Comparison of ENCODE assay signal across 8 mouse cellular contexts in genomic region chr2:151743845-151744244, GRCm38 (mm10). TPM values are rescaled to one million over a fixed set of nuclear protein-coding genes. Genes with fewer than 3 reads are reported as not detected.
DNase-seq lines count a peak whose midpoint lies in the region; ATAC-seq and TF ChIP-seq lines count a peak whose summit lies in the region.

Gene Psmf1, minus strand, starts transcription at chr2:151744186.

- H3K4me3 ChIP-seq in forebrain, embryonic 16.5 days (replicated peaks; ENCODE audit: low read length), result no peak within 1 kb of the TSS
- H3K4me3 ChIP-seq in hindbrain, embryonic 11.5 days (ENCODE audit: low read depth, low read length), result no peak within 1 kb of the TSS
- H3K4me3 ChIP-seq in liver, embryonic 11.5 days (ENCODE audit: low read depth, low read length), result no peak within 1 kb of the TSS
- H3K4me3 ChIP-seq in stomach, postnatal 0 days (ENCODE audit: low read depth, low read length), result no peak within 1 kb of the TSS

- H3K36me3 ChIP-seq in forebrain, embryonic 16.5 days (ENCODE audit: control insufficient read depth, insufficient read depth), result no peaks in the 10 kb centered on the region
- no peaks in the 10 kb centered on the region for H3K36me3 ChIP-seq in hindbrain, embryonic 11.5 days (ENCODE audit: control insufficient read depth, insufficient read depth, low read length)
- no peaks in the 10 kb centered on the region for H3K36me3 ChIP-seq in liver, embryonic 11.5 days (ENCODE audit: control insufficient read depth, insufficient read depth, low read length)
- H3K36me3 ChIP-seq in stomach, postnatal 0 days (ENCODE audit: control insufficient read depth, insufficient read depth, low read length), result no peaks in the 10 kb centered on the region

- peaks cover 18% of the 10 kb centered on the region for H3K4me1 ChIP-seq in forebrain, embryonic 16.5 days (replicated peaks; ENCODE audit: control insufficient read depth, insufficient read depth, low read length)
- H3K4me1 ChIP-seq in hindbrain, embryonic 11.5 days (replicated peaks; ENCODE audit: control insufficient read depth, insufficient read depth, low read length), result no peaks in the 10 kb centered on the region; the same call in 1 of the 2 replicates
- peaks cover 22% of the 10 kb centered on the region for H3K4me1 ChIP-seq in liver, embryonic 11.5 days (replicated peaks; ENCODE audit: control insufficient read depth, insufficient read depth, low read length)
- H3K4me1 ChIP-seq in stomach, postnatal 0 days (replicated peaks; ENCODE audit: control insufficient read depth, insufficient read depth), result no peaks in the 10 kb centered on the region

- H3K9me3 ChIP-seq in forebrain, embryonic 16.5 days (ENCODE audit: control insufficient read depth, low read length), result no peaks in the 10 kb centered on the region
- no peaks in the 10 kb centered on the region for H3K9me3 ChIP-seq in hindbrain, embryonic 11.5 days (ENCODE audit: control insufficient read depth, low read length)
- no peaks in the 10 kb centered on the region for H3K9me3 ChIP-seq in liver, embryonic 11.5 days (ENCODE audit: control insufficient read depth, low read length)
- no peaks in the 10 kb centered on the region for H3K9me3 ChIP-seq in stomach, postnatal 0 days (ENCODE audit: control insufficient read depth, low read length)

- no peak within 1 kb of the TSS for H3K4me2 ChIP-seq in forebrain, embryonic 16.5 days (ENCODE audit: low read length)
- no peak within 1 kb of the TSS for H3K4me2 ChIP-seq in hindbrain, embryonic 11.5 days (replicated peaks; ENCODE audit: low read depth, low read length)
- H3K4me2 ChIP-seq in liver, embryonic 11.5 days, result peak within 1 kb of the TSS; percentile 41
- no peak within 1 kb of the TSS for H3K4me2 ChIP-seq in stomach, postnatal 0 days (replicated peaks; ENCODE audit: low read depth)

- TF ChIP-seq EP300 in stomach, postnatal 0 days (optimal IDR thresholded peaks at IDR 0.05), result no peak

- no peak within 1 kb of the TSS for H3K27ac ChIP-seq in forebrain, embryonic 16.5 days (ENCODE audit: low read length)
- no peak within 1 kb of the TSS for H3K27ac ChIP-seq in hindbrain, embryonic 11.5 days (ENCODE audit: low read depth, low read length)
- peak within 1 kb of the TSS; percentile 81 for H3K27ac ChIP-seq in liver, embryonic 11.5 days (ENCODE audit: low read depth, low read length)
- no peak within 1 kb of the TSS for H3K27ac ChIP-seq in stomach, postnatal 0 days (replicated peaks)

- no peak for TF ChIP-seq CTCF in stomach, postnatal 0 days (IDR thresholded peaks at IDR 0.05; ENCODE audit: low read depth)

- ATAC-seq in activated CD4-positive, CD25-positive, alpha-beta regulatory T cell, adult 4 months, result no peak
- ATAC-seq in forebrain, embryonic 16.5 days, result no peak
- ATAC-seq in hindbrain, embryonic 11.5 days (ENCODE audit: low FRiP score), result no peak
- no peak for ATAC-seq in liver, embryonic 11.5 days (replicated peaks; ENCODE audit: low FRiP score)
- no peak for ATAC-seq in stomach, postnatal 0 days (ENCODE audit: low FRiP score, low TSS enrichment)

- DNase-seq in adrenal gland, adult 18-20 months (ENCODE audit: low spot score in 2 of 2), result no peak
- no peak for DNase-seq in adrenal gland, adult (ENCODE audit: inconsistent age in 2 of 2, low spot score in 1 of 2)
- no peak for DNase-seq in hindbrain, embryonic 11.5 days (ENCODE audit: low spot score)
- no peak for DNase-seq in liver, embryonic 11.5 days (ENCODE audit: low spot score)
- DNase-seq in stomach, postnatal 0 days (ENCODE audit: low spot score), result no peak
- no peak for DNase-seq in kidney, postnatal 14 days

- H3K9ac ChIP-seq in forebrain, embryonic 16.5 days (replicated peaks; ENCODE audit: low read depth, low read length), result no peak within 1 kb of the TSS
- no peak within 1 kb of the TSS for H3K9ac ChIP-seq in hindbrain, embryonic 11.5 days (ENCODE audit: low read depth, low read length)
- H3K9ac ChIP-seq in liver, embryonic 11.5 days (ENCODE audit: low read depth, low read length), result no peak within 1 kb of the TSS
- H3K9ac ChIP-seq in stomach, postnatal 0 days (ENCODE audit: low read length), result no peak within 1 kb of the TSS

- H3K27me3 ChIP-seq in forebrain, embryonic 16.5 days (replicated peaks; ENCODE audit: control insufficient read depth, insufficient read depth, low read length), result peaks cover 4% of the 10 kb centered on the region; the same call in 1 of the 2 replicates
- H3K27me3 ChIP-seq in hindbrain, embryonic 11.5 days (ENCODE audit: control insufficient read depth, insufficient read depth, low read length), result 0 out of 2 replicates have a peak, but pooled peaks cover 2% of the 10 kb centered on the region
- no peaks in the 10 kb centered on the region; the same call in none of the 2 replicates for H3K27me3 ChIP-seq in liver, embryonic 11.5 days (replicated peaks; ENCODE audit: control insufficient read depth, insufficient read depth, low read length)
- H3K27me3 ChIP-seq in stomach, postnatal 0 days (ENCODE audit: control insufficient read depth, insufficient read depth, low read length), result no peaks in the 10 kb centered on the region

RNA-seq across cellular contexts. Expression of gene Psmf1, which starts in this region (rescaled TPM):
- 10 to 100 TPM; 29.7 to 31.0 TPM for total RNA-seq in adrenal gland, adult 18-20 months (2021)
- polyA plus RNA-seq in activated CD4-positive, CD25-positive, alpha-beta regulatory T cell, adult 4 months (2017; shearing (Covaris generic)), result 10 to 100 TPM; 66.8 to 71.8 TPM
- 56.7 and 57.3 TPM in 2 replicates for polyA plus RNA-seq in forebrain, embryonic 16.5 days (2015; fragmentation: Nextera tagmentation; extraction: Ambion mirVana)
- 43.5 and 45.9 TPM in 2 replicates for polyA plus RNA-seq in hindbrain, embryonic 11.5 days (2014; fragmentation: Nextera tagmentation; extraction: Ambion mirVana)
- 61.4 and 63.8 TPM in 2 replicates for polyA plus RNA-seq in liver, embryonic 11.5 days (2014; fragmentation: Nextera tagmentation; extraction: Ambion mirVana)
- polyA plus RNA-seq in stomach, postnatal 0 days (2015; fragmentation: Nextera tagmentation; extraction: Ambion mirVana), result 31.8 and 35.2 TPM in 2 replicates
